Mouse (Mus musculus) layer of hippocampus, adult 11-12 months (tissue): ENCODE results near the gene Card9.
A peak's percentile ranks its signal among the peaks of the same experiment; 100 is the strongest.
"Not testable (repeated sequence)": the region's sequence is repeated elsewhere in the genome, so short reads cannot be mapped to it uniquely, and the experiment has no call there.

Source experiments
- DNase-seq: peaks from one replicate; pipeline ENCODE4 v3.0.0; 2022; ENCODE audit warnings: low spot score

Gene Card9

DNA sequence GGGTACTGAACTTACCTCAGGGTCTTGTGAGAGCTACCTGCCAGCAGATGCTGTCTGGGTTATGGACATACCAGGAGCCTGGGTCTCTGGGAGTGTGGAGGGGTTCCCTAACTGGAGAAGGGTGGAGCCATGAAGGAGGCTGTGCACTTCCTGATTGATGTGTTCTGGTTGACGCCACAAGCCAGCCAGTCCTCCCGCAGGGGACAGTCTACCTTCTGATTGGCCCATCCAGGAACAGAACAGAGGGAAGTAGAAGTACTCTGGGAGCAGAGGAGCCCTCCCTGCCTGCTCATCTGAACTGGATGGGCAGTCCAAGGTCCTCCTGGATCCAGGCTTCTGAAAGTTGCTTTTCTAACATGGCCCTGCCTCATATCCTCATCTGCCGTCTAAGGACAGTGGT lies at the start of gene Card9:
Card9 (minus strand) TSS at position 147 of the 400 bp plus-strand sequence.
- DNase-seq = no peak

DNA sequence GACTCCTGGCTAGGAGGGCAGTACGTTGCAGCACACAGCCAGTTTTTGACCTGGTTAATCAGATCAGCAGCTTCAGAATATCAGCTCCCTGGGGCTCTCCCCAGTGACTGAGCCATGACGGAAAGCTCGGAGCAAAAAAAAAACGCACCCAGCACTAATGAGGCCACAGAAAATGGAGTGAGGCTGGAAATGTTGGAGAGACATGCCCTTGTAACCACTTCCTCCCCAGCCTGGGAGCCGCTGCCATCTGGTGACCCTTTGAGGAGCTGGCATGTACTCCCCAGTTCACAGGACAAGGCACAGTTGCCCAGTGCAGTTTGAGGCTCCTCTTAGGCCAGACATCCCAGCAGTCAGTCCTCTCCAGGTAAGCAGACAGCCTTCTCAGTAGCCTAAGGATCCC lies 49.4 kb upstream of the Card9 start:
- DNase-seq = no peak

DNA sequence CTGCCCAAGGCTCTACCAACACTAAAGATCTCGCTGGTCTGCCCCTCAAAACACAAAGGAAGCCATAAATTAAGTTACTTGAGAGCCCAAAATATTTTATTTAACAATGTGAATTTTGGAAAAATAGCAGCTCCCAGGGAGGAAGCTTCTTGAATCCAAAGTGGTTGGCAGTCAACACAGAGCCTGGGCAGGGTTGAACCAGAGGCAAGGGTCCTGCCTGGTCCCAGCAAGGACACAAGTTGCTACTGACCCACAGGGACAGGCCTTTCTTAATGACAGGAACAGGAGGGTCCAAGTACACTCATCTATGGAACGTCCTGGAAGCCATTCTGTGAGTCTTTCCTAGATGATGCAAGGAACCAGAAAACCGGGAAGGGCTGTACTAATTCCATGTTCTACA lies 48.6 kb upstream of the Card9 start:
- no peak for DNase-seq

DNA sequence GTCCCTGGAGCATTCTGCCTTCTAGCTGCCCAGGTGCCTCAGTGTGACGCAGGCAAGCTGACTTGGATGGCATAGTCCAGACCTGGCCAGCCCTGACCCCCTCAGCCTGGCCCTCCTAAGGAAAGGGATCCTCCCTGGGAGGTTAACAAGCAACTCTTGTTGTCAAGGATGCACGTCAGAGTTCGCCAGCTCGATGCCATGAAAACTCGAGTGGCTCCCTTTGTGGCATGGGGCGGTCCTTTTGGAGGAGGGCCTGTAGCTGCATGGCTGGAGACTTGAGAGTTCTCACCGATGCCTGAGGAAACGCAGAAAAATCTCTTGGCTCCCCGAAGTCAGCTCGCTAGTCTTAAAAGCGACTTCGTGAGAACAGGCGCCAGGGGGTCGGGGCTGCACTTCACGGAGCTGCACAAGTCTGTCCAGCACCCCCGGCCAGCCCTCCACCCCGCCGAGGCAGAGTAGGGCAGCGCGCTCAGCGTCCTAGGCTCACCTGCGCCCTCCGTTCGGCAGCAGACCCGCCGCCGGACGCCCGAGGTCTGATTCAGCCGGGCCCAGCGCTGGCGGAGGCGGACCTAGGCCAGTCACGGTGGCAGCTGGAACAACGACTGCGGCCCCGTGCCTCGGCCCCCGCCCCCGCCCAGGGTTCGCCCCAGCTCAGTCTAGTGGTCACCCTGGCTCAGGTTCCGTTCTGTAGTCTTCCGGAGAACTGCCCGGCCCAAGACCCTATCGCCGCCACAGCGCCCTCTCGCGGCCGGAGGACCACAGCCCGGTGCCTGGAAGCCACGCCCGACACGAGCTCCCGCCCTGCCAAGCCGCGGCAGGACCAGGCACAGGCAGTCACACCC lies 48.0 kb upstream of the Card9 start, which contains the start of gene Inpp5e:
Inpp5e (minus strand) TSS at position 689 of the 842 bp plus-strand sequence.
- DNase-seq = peak; percentile 96

DNA sequence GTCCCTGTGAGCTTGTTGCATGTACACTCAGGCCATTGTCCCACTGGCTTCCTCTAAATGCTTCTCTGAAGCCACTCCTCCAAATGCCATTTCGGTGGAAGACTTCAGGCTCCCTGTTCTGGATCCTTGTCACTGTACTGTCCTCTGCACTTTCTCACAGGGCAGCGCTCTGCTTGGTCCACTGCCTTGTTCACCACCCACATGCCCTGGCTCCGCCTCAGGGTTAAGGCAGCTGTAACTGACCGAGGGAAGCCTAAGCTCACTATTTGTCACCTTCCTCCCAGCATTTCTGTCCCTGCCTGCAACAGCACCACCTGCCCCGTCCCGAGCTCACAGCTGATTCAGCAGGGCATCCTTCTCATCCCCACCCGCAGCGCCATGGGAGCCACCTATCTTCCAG lies 42.6 kb upstream of the Card9 start:
- no peak for DNase-seq

DNA sequence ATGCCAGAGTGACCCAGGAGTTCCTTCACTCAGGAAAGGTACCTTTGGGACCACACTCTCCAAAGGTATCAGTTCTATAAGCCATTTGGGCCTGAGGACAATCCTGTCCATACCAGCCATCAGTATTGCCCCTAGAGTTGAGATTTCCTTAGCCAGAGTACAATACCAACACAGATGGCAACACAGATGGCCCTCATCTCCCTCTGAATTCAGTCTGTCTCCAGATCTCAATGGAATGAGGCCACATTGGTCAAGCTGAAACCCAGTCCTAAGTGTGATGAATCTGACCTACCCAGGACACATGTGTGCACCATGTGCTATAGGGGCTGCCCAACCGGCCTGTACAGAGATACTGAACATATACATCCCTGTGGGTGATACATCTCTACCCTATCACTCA lies 41.5 kb upstream of the Card9 start:
- no peak for DNase-seq

DNA sequence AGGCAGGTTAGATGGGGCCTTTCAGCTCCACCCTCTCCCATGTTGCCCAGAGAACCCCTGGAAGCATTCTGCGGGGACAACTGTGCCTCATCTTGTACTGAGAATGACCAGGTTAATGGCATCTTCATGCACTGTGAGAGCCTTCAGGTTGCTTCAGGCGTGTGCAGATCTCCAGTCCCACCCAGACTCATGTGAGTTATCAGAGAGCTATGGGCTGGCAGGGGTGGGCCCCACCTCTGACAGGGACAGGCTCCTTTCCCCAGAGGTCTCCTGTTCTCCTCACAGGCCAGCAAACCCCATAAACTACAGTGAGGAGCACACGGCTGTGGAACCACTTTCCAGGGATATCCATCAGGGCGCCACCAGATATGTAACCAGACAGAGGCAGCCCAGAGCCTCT lies 40.3 kb upstream of the Card9 start:
- no peak for DNase-seq

DNA sequence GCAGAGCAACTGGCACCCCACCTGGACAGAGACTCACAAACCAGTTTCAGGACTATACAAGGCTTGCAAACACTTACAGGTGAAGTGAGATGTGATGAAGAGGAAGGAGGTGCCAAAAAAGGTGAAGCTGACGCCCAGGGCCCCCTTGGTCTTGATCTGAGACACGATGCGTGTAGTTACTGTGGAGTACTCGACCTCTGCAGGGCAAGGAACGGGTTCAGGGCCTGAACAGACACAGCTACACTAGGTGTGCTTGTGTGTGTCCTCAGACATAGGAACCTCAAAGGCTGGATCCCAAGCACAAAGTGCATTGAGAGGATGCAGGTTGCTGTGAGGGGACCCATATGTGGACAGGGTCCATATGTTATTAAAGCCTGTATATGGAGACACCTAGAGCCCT lies 39.6 kb upstream of the Card9 start:
- DNase-seq = no peak

DNA sequence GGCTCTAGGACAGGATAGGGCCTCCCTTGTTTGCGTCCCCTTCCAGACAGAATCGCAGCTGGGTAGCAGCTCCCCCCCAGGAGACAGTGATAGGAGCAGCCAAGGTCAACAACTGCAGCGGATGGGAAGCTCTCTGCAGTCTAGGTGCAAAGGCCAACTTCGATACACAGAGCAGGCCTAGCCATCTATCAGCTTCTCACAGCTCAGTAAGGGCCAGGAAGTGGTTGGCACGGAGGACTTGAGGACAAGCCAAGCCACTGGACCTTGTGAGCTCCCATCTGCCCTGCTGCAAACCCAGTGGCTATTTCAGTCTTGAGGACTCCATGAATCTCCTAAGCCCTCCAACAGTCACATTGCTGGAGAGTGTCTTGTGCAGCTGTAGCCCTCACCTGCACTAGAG lies 38.9 kb upstream of the Card9 start:
- no peak for DNase-seq

DNA sequence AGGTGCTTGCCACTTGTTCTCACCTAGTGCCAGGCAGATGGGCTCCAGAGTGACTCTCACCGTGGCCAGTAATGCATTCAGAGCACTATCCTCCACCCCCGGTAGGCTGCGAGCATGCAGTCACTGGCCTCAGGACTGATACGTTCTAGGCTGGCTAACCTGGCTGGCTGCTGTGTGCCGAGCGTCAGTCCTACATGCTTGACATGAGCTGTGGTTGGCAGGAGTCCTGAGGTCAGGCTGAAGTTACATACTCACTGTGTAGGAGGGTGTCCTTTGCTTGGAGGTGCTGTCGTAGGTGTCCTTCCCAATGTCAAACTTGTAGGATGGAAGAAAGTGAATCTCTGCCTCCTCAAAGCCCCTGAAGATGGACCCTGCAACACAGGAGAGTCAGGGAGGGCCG lies 38.3 kb upstream of the Card9 start:
- DNase-seq = no peak

DNA sequence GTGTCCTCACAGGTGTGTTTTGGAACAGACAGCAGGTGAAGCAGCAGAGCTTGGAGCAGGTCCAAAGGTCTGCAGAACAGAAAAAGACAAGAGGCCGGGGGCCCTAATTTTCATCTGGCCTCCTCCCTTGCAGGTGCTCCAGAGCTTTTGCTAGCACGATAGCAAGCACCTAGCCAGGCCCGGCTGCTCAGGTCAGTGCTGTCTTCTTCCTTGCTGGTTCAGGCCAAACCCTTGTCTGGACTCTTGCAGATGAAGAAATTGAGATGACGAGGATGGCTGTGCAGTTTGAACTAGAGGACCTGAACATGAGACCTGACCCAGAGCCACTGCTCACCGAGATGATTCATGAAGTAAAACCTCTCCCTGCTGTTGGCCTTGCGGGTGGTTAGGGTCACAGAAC lies 30.9 kb upstream of the Card9 start:
- no peak for DNase-seq

DNA sequence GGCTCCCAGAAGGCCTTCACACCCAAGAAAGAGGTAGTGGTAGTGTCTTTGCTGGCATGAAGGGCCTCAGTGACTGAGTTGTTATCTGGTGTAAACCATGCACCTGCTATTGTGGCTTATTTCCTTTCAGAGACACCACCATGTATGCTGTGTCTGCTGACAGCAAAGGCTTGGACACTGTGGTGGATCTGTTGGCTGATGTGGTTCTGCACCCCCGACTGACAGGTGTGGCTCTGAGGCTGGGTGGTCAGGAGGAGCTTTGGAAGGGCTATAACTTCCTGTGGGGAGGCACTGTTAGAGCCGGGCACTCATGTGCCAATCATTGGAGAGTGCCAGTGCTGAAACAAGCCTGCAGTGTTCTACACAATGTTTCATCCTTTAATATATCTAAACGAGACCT lies 30.2 kb upstream of the Card9 start:
- DNase-seq = no peak

DNA sequence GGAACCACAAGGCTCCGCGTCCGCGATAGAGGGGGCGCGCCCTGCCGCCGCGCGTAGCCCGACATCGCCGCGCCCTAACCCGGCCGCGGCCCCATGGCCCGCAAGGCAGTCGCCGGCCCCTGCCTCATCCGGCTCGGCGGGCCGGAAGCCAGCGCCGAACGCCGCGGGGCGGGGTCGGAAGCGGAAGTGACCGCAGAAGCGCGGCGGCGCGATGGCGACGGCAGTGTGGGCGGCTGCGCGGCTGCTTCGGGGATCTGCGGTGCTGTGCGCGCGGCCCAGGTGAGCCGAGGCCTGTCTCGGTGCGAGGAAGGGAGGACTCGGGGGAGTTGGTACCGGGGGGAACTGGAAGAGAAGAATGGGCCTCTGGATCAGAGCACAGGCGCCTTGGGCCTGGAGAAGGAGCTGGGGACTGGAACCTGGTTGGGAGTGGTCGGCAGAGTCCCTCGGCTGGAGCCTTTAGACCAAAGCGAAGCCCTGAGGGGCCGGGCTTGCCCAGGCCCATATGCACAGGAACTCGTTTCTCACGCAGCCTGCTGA lies 28.5 kb upstream of the Card9 start, which contains the start of the genes Entr1 and Pmpca:
Entr1 (minus strand) TSS at position 163 of the 537 bp plus-strand sequence.
Pmpca (plus strand) TSS at position 186 of the 537 bp plus-strand sequence.
- peak; percentile 80 for DNase-seq

DNA sequence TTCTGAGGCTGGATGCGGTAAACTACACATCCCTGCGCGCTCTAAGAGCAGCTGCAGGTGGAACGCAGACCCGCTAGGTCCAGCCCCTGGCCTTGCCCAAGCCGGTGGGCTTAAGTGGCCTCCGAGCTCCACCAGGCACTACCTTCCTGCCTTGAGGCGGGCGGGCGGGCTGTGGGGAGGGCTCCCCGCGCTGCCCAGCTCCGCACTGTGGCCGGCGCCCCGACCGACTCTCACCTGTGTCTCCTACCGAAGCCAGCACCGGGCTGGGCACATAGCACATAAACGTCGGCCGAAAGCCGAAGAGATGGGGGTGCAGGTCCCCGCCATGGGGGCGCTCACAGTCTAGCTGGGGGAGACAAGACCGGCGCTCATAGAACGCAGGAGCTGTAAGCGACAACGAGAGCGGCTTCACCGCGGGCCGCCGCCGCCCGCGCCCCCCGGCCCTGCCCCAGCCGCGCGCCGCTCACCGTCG lies 28.0 kb upstream of the Card9 start:
- no peak for DNase-seq

DNA sequence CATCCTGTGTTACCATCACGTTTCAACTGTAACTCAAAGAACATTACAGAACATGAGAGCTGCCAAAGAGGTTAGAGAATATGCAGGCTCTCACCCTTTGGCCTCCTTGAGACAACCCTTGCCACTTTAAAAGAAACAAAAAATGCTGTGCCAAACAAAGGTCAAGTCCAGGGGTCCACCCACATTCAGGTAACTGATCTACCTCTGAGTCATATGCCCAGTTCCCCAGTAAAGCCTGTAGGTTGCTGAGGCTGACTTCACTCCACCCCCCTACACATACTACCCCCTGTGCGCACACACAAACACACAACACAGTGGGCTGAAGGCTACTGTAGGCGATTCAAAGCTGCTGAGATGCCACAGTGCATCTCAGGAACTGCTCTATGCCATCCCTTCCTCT lies 27.0 kb upstream of the Card9 start:
- no peak for DNase-seq

DNA sequence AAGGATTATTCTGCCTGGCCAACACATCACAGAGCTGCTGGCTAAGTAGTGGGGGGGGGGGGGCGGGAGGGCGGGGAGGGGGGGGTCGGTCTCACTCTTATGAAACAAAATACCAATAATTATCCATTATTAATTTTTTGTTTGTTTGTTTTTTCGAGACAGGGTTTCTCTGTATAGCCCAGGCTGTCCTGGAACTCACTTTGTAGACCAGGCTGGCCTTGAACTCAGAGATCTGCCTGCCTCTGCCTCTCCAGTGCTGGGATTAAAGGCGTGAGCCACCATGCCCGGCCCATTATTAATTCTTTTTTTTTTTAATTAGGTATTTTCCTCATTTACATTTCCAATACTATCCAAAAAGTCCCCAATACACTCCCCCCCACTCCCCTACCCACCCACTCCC lies 20.2 kb upstream of the Card9 start:
- not testable (repeated sequence) for DNase-seq

DNA sequence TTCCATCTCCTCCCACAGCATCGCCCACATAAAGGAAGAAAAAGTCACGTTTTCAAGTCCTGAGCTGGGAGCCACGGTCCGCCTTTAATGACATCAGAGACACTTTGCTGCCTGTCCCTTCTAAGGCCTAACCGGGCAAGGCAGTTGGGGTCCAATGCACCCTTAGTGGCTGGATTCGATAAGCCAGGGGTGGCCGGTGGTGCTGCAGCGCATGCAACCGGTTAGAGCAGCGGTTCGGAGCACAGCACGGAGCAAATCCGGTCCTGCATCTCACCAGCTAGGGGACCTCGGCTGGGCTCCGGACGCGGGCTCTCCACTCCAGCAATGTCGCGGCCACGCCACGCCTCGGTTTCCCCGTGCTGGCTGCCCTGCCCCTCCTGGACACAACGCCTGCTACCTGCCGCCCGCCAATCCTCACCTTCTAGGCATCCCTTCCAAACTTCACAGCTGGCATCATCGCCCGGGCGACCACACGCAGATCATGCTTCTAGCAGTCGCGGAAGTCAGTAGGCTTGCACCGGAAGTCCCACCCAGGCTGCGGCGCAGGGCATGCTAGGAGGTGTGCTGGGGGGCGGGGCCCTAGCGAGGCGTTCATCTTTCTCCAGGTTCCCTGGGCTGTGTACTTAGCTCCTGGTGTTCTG lies 19.5 kb upstream of the Card9 start, which contains the start of gene Snapc4:
Snapc4 (minus strand) TSS at position 523 of the 641 bp plus-strand sequence.
- DNase-seq = peak; percentile 83

DNA sequence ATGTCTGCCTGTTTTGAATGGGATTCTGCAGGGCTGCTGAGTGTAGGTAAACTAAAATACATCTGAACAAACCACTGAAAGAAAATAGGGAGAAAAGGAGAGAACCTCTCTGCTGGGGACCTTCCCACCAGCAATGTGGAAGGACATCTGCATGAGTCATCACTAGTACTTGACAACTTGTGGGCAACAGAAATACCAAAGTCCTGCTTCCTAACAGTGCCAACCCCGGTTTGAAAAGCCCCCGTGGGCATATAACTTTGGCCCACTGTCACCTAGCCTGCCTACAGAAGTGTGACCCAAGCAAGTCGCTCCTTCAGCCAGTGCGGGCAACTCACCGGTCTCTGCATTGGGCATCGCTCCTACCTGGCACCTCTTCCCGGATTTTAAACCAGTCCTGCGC lies 11.7 kb upstream of the Card9 start:
- DNase-seq = no peak

DNA sequence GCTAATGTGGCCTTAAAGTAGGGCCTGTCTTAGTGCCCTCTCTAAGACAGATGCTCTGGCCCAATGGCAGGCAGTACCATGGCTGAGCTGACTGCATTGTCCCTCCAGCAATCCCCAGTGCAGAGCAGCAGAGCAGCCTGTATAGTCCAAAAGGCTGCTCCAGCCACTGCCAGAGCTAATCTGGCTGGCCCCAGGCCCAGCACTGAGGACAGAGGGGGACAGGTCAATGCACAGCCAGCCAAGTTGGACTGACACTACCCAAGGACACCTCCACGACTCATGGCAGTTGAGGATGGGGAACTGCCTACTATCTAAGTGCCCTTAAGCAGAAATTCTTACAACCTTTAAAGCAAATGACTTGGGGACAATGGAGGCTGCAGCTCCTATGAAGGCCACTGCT lies 7.9 kb upstream of the Card9 start:
- DNase-seq = no peak

DNA sequence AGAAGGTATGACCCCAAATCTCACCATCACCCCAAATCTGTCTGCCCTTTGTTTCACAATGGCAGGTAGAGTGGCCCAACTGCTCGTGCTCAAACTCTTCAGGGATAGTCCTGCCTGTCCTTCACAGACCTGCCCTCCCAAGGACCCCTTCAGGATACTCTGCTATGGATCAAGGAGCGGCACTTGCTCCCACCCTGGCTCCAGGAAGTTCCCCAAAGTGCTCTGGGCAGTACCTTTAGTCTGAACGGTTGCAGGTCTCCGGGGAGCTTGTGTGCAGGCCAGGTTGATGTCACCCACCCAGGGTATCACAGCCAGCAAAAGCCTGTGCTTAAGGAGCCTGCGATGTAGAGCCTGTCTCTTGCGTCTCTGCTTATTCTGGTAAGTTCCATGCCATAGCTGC lies 7.2 kb upstream of the Card9 start:
- no peak for DNase-seq

DNA sequence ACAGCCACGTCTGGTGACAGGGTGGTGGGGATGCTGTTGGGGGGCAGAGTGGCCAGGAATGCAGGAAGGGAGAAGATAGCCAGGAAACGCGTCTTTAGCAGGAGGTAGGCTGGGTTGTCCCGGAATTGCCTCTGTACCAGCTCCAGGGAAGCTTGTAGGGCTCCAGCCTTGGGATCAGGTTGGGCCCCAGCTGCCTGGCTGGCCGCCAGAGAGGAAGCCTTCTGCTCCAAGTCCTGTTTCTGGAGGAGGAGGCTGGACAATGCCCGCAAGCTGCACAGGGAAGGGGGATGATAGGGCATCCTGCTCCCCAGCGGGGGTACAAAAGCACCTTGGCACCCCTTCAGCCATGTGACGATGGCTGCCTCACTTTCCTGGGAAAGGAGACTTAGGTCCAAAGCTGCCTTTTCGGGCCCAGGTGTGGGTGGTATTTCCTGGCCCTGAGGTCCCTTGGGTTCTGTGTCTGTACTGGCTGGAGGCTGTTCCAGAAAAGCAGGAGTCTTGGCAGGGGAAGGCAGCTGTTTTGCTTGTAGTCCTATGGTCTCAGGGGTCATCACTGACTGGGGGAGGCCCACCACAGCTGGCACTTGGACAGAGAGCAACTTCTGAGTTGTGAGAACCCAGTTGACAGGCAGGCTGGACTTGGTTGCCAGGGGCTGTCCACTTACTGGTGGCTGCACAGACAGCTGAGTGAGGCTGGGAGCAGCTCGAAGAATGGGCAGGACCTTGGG lies 4.2 kb upstream of the Card9 start:
- DNase-seq = no peak

DNA sequence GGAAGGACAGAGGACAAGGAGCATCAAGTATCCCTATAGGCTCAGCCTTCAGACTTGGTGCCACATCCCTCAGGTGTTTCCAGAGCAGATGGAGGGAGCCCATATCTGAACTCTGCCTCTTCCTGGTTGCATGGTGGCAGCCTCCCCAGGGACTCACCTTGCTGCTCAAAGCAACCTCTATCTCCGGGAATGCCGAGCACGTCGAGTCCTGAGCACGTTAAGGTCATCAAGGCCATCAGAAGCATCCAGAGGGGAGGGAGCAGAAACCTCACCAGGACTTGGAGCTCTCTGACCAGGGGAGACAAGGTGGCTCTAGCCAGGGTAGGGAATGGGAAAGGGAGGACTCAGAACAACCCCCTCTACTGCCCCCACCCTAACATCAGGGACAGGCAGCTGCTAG lies 2.8 kb upstream of the Card9 start:
- DNase-seq = no peak
